Mouse (Mus musculus): ENCODE data around the gene Psme2. TPM values are rescaled to one million over a fixed set of nuclear protein-coding genes. Genes with fewer than 3 reads are reported as not detected.

Gene Psme2
- polyA plus RNA-seq, 1 experiment from 2014 or later = 200 TPM

GRCm38 (mm10) chr14:55577871-55578667 is 12.8 kb downstream of the Psme2 start, which contains the start of gene Psme1:
Psme1 (plus strand) TSS chr14:55578123.
- peak within 1 kb of the TSS; percentile 64 for H3K4me3 ChIP-seq

GRCm38 (mm10) chr14:55576376-55576775 is 14.5 kb downstream of the Psme2 start:
- no peak overlapping the region for H3K27ac ChIP-seq
- H3K4me1 ChIP-seq = peaks cover 14% of the 10 kb centered on the region
- H3K9ac ChIP-seq = no peak overlapping the region
- no peak overlapping the region for H3K4me2 ChIP-seq
- H3K9me3 ChIP-seq (replicated peaks) = no peaks in the 10 kb centered on the region
- no peak overlapping the region for H3K4me3 ChIP-seq
- 82% methylated on average over 16 of the region's 16 CpGs for WGBS
- peaks cover 18% of the 10 kb centered on the region for H3K36me3 ChIP-seq (ENCODE audit: poor library complexity, severe bottlenecking)
- no peaks in the 10 kb centered on the region for H3K27me3 ChIP-seq
- ATAC-seq = no peak

More at GRCm38 (mm10) chr14:55577871-55578667, 12.8 kb downstream of the Psme2 start, which contains the start of gene Psme1:
- 1% methylated on average over 32 of the region's 32 CpGs for WGBS
- Histone ChIP-seq H3K27me3 (no peaks in the 10 kb centered on the region), H3K27ac (peak within 1 kb of the TSS; percentile 87), H3K4me1 (peaks cover 14% of the 10 kb centered on the region), H3K9ac (peak within 1 kb of the TSS; percentile 84), H3K36me3 (ENCODE audit: poor library complexity, severe bottlenecking) (peaks cover 25% of the 10 kb centered on the region), H3K4me2 (peak within 1 kb of the TSS; percentile 89), H3K9me3 (replicated peaks) (no peaks in the 10 kb centered on the region)
- ATAC-seq = peak; percentile 95

- peaks cover 13% of the 10 kb centered on the region for H3K36me3 ChIP-seq (ENCODE audit: poor library complexity, severe bottlenecking)
- no peaks in the 10 kb centered on the region for H3K27me3 ChIP-seq
- no peak overlapping the region for H3K4me2 ChIP-seq
- H3K27ac ChIP-seq = no peak overlapping the region
- H3K9ac ChIP-seq = no peak overlapping the region
- H3K4me1 ChIP-seq = peaks cover 14% of the 10 kb centered on the region
- ATAC-seq = no peak
- H3K4me3 ChIP-seq = no peak overlapping the region
- 78% methylated on average over 13 of the region's 13 CpGs for WGBS
- no peaks in the 10 kb centered on the region for H3K9me3 ChIP-seq (replicated peaks)
These were observed 15.2 kb downstream of the Psme2 start for GRCm38 (mm10) chr14:55575711-55576110.

DNA sequence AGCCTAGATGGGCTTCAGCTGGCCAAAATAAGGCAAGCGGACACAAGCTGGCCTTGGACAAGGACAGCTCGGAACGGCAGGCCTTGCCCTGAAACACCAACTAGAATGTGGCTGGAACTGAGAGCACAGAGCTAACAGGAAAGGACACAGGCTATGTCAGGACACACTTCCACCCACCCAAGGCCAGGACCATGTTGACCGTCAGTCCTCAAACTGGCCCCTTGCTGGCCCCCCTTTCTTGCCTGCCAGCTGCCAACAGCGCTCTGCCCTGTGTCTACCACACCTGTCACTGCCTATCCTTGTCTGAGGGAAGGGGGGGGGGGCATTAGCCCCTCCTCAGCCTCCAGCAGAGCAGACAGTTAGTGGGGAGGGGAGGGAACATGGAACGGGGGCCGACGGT is 15.6 kb downstream of the Psme2 start, which contains the start of gene Fitm1:
Gene Fitm1, plus strand, starts transcription at position 316 of the 400 bp plus-strand sequence.
- no peaks in the 10 kb centered on the region for H3K27me3 ChIP-seq
- H3K27ac ChIP-seq = no peak within 1 kb of the TSS
- H3K9me3 ChIP-seq (replicated peaks) = no peaks in the 10 kb centered on the region
- 92% methylated on average over 6 of the region's 8 CpGs for WGBS
- H3K4me2 ChIP-seq = no peak within 1 kb of the TSS
- peaks cover 13% of the 10 kb centered on the region; the same call in 1 of the 2 replicates for H3K36me3 ChIP-seq (ENCODE audit: poor library complexity, severe bottlenecking)
- H3K4me3 ChIP-seq = no peak within 1 kb of the TSS
- ATAC-seq = no peak
- H3K9ac ChIP-seq = no peak within 1 kb of the TSS
- peaks cover 14% of the 10 kb centered on the region for H3K4me1 ChIP-seq

DNA sequence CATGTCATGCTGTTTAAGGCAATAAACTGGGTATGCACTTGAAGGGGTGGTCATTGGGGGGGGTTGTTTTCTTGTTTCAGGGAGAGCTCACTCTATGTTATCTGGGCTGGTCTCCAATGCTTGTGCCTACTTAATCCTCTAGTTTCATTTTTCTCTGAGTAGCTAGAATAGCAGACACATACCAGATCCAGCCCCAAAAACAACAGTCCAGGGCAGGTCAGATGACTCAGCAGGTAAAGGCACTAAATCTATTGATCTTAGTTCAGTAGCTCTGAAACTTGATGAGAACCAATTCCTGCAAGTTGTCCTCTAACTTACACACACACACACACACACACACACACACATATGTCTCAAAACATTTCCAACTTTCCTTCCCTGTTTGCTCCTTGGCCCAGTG is 19.2 kb downstream of the Psme2 start:
- Histone ChIP-seq H3K4me3 (no peak overlapping the region), H3K27ac (no peak overlapping the region), H3K4me1 (no peaks in the 10 kb centered on the region), H3K4me2 (no peak overlapping the region), H3K27me3 (no peaks in the 10 kb centered on the region), H3K36me3 (ENCODE audit: poor library complexity, severe bottlenecking) (peaks cover 40% of the 10 kb centered on the region), H3K9ac (no peak overlapping the region), H3K9me3 (replicated peaks) (no peaks in the 10 kb centered on the region)
- ATAC-seq = no peak

- 88% methylated on average over 2 of the region's 2 CpGs for WGBS
These were observed 20.3 kb downstream of the Psme2 start for GRCm38 (mm10) chr14:55570588-55570987.

DNA sequence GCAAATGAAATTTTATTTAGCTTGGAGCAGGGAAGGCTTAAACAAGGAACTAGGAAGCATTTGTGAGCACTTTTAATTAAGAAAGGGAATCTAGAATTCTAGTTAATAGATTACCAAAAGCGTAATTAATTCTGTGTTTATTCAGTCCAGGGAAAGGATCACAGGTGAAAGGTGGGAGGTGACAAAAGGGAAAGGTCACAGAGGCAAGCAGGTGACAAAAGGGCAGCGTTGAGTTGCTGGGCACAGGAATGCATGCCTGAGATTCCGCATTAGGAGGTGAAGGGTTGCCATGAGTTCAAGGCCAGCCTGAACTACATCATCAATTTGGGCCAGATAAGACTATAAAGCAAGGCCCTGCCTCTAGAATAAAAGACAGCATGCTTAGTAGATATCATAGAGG is 23.4 kb downstream of the Psme2 start:
- Histone ChIP-seq H3K36me3 (ENCODE audit: poor library complexity, severe bottlenecking) (peaks cover 78% of the 10 kb centered on the region), H3K4me1 (no peaks in the 10 kb centered on the region)

More at GRCm38 (mm10) chr14:55570588-55570987, 20.3 kb downstream of the Psme2 start:
- H3K4me1 ChIP-seq = no peaks in the 10 kb centered on the region
- H3K9me3 ChIP-seq (replicated peaks) = no peaks in the 10 kb centered on the region
- no peak for ATAC-seq
- H3K9ac ChIP-seq = no peak overlapping the region
- H3K4me2 ChIP-seq = no peak overlapping the region
- H3K27me3 ChIP-seq = no peaks in the 10 kb centered on the region
- H3K27ac ChIP-seq = no peak overlapping the region
- no peak overlapping the region for H3K4me3 ChIP-seq
- H3K36me3 ChIP-seq (ENCODE audit: poor library complexity, severe bottlenecking) = peaks cover 52% of the 10 kb centered on the region

GRCm38 (mm10) chr14:55565748-55566147 is 25.2 kb downstream of the Psme2 start:
- Histone ChIP-seq H3K4me2 (no peak overlapping the region), H3K27ac (no peak overlapping the region), H3K27me3 (no peaks in the 10 kb centered on the region), H3K4me1 (peaks cover 13% of the 10 kb centered on the region), H3K4me3 (no peak overlapping the region), H3K36me3 (ENCODE audit: poor library complexity, severe bottlenecking) (peaks cover 76% of the 10 kb centered on the region), H3K9ac (no peak overlapping the region), H3K9me3 (replicated peaks) (no peaks in the 10 kb centered on the region)
- WGBS = 85% methylated on average over 3 of the region's 3 CpGs
- ATAC-seq = no peak

More for the DNA sequence above, 23.4 kb downstream of the Psme2 start:
- H3K4me2 ChIP-seq = no peak overlapping the region
- 86% methylated on average over 3 of the region's 3 CpGs for WGBS
- no peak for ATAC-seq
- H3K4me3 ChIP-seq = no peak overlapping the region
- H3K9ac ChIP-seq = no peak overlapping the region
- H3K27me3 ChIP-seq = no peaks in the 10 kb centered on the region
- H3K9me3 ChIP-seq (replicated peaks) = no peaks in the 10 kb centered on the region
- H3K27ac ChIP-seq = no peak overlapping the region

- no peaks in the 10 kb centered on the region for H3K27me3 ChIP-seq
- H3K9ac ChIP-seq = no peak overlapping the region
- H3K36me3 ChIP-seq (ENCODE audit: poor library complexity, severe bottlenecking) = peaks cover 53% of the 10 kb centered on the region
- H3K27ac ChIP-seq = no peak overlapping the region
- H3K9me3 ChIP-seq (replicated peaks) = no peaks in the 10 kb centered on the region
- ATAC-seq = no peak
- no peak overlapping the region for H3K4me3 ChIP-seq
- WGBS = 91% methylated on average over 11 of the region's 11 CpGs
- H3K4me2 ChIP-seq = no peak overlapping the region
- H3K4me1 ChIP-seq = peaks cover 21% of the 10 kb centered on the region
These were observed 27.7 kb downstream of the Psme2 start for GRCm38 (mm10) chr14:55563249-55563648.

GRCm38 (mm10) chr14:55561860-55562259 is 29.1 kb downstream of the Psme2 start:
- WGBS = 86% methylated on average over 10 of the region's 10 CpGs
- Histone ChIP-seq H3K27me3 (no peaks in the 10 kb centered on the region), H3K9ac (no peak overlapping the region), H3K4me2 (peak overlapping the region; percentile 77; the same call in 1 of the 2 replicates), H3K27ac (no peak overlapping the region), H3K4me3 (no peak overlapping the region), H3K4me1 (peaks cover 21% of the 10 kb centered on the region), H3K36me3 (ENCODE audit: poor library complexity, severe bottlenecking) (peaks cover 39% of the 10 kb centered on the region), H3K9me3 (replicated peaks) (no peaks in the 10 kb centered on the region)
- ATAC-seq = no peak

GRCm38 (mm10) chr14:55560202-55561073 is 30.5 kb downstream of the Psme2 start, which contains the start of gene A730061H03Rik:
A730061H03Rik (minus strand) TSS chr14:55560406.
- Histone ChIP-seq H3K9me3 (replicated peaks) (no peaks in the 10 kb centered on the region), H3K36me3 (ENCODE audit: poor library complexity, severe bottlenecking) (peaks cover 25% of the 10 kb centered on the region), H3K4me2 (peak within 1 kb of the TSS; percentile 77), H3K4me1 (peaks cover 21% of the 10 kb centered on the region), H3K4me3 (peak within 1 kb of the TSS; percentile 66), H3K27me3 (no peaks in the 10 kb centered on the region), H3K9ac (peak within 1 kb of the TSS; percentile 87), H3K27ac (peak within 1 kb of the TSS; percentile 98)
- ATAC-seq = peak; percentile 98
- WGBS = under 1% methylated on average over 51 of the region's 51 CpGs

GRCm38 (mm10) chr14:55559799-55560201 is 31.1 kb downstream of the Psme2 start, which contains the start of gene Dcaf11:
Dcaf11 (plus strand) TSS chr14:55560006.
- Histone ChIP-seq H3K4me2 (peak within 1 kb of the TSS; percentile 77), H3K36me3 (ENCODE audit: poor library complexity, severe bottlenecking) (peaks cover 18% of the 10 kb centered on the region), H3K4me3 (peak within 1 kb of the TSS; percentile 66), H3K4me1 (peaks cover 21% of the 10 kb centered on the region), H3K9ac (peak within 1 kb of the TSS; percentile 87), H3K27ac (peak within 1 kb of the TSS; percentile 98), H3K9me3 (replicated peaks) (no peaks in the 10 kb centered on the region), H3K27me3 (no peaks in the 10 kb centered on the region)
- ATAC-seq = peak; percentile 80
- WGBS = 0% methylated on average over 27 of the region's 27 CpGs

Data from forebrain, embryonic 13.5 days (tissue).